Mouse (Mus musculus): ENCODE results near the gene Commd8. TPM values are rescaled to one million over a fixed set of nuclear protein-coding genes. Genes with fewer than 3 reads are reported as not detected.
A peak's percentile ranks its signal among the peaks of the same experiment; 100 is the strongest.

Gene Commd8
- polyA plus RNA-seq, 1 experiment from 2014 or later: 131 TPM

- Histone ChIP-seq H3K27me3 (no peaks in the 10 kb centered on the region), H3K4me3 (replicated peaks) (no peak overlapping the region), H3K27ac (replicated peaks) (no peak overlapping the region), H3K4me1 (no peaks in the 10 kb centered on the region), H3K9me3 (replicated peaks) (no peaks in the 10 kb centered on the region), H3K4me2 (replicated peaks) (no peak overlapping the region), H3K36me3 (no peaks in the 10 kb centered on the region), H3K9ac (no peak overlapping the region)
- 100% methylated on average over 1 of the region's 1 CpGs for WGBS
- ATAC-seq (ENCODE audit: insufficient number of reproducible peaks, low FRiP score, low TSS enrichment, low read depth): no peak
These were observed 27.5 kb upstream of the Commd8 start for GRCm38 (mm10) chr5:72195442-72195841.

GRCm38 (mm10) chr5:72191932-72192331, 23.9 kb upstream of the Commd8 start:
- H3K4me3 ChIP-seq (replicated peaks): no peak overlapping the region
- H3K27ac ChIP-seq (replicated peaks): no peak overlapping the region
- 72% methylated on average over 5 of the region's 5 CpGs for WGBS
- H3K9me3 ChIP-seq (replicated peaks): no peaks in the 10 kb centered on the region
- ATAC-seq (ENCODE audit: insufficient number of reproducible peaks, low FRiP score, low TSS enrichment, low read depth): no peak
- no peaks in the 10 kb centered on the region for H3K4me1 ChIP-seq
- H3K36me3 ChIP-seq: no peaks in the 10 kb centered on the region
- no peak overlapping the region for H3K4me2 ChIP-seq (replicated peaks)
- H3K27me3 ChIP-seq: no peaks in the 10 kb centered on the region
- no peak overlapping the region for H3K9ac ChIP-seq

GRCm38 (mm10) chr5:72191154-72191553, 23.2 kb upstream of the Commd8 start:
- Histone ChIP-seq H3K4me1 (no peaks in the 10 kb centered on the region), H3K9me3 (replicated peaks) (no peaks in the 10 kb centered on the region), H3K36me3 (no peaks in the 10 kb centered on the region), H3K9ac (no peak overlapping the region), H3K4me3 (replicated peaks) (no peak overlapping the region), H3K4me2 (replicated peaks) (no peak overlapping the region), H3K27ac (replicated peaks) (no peak overlapping the region), H3K27me3 (no peaks in the 10 kb centered on the region)
- ATAC-seq (ENCODE audit: insufficient number of reproducible peaks, low FRiP score, low TSS enrichment, low read depth): no peak
- WGBS: 76% methylated on average over 7 of the region's 7 CpGs

GRCm38 (mm10) chr5:72184437-72185100, 16.6 kb upstream of the Commd8 start:
- H3K4me2 ChIP-seq (replicated peaks): no peak overlapping the region
- H3K9ac ChIP-seq: no peak overlapping the region
- H3K36me3 ChIP-seq: no peaks in the 10 kb centered on the region
- H3K4me1 ChIP-seq: no peaks in the 10 kb centered on the region
- 81% methylated on average over 13 of the region's 13 CpGs for WGBS
- no peaks in the 10 kb centered on the region for H3K27me3 ChIP-seq
- H3K9me3 ChIP-seq (replicated peaks): no peaks in the 10 kb centered on the region
- no peak overlapping the region for H3K27ac ChIP-seq (replicated peaks)
- no peak overlapping the region for H3K4me3 ChIP-seq (replicated peaks)
- ATAC-seq (ENCODE audit: insufficient number of reproducible peaks, low FRiP score, low TSS enrichment, low read depth): no peak

GRCm38 (mm10) chr5:72183929-72184328, 15.9 kb upstream of the Commd8 start:
- H3K9ac ChIP-seq: no peak overlapping the region
- H3K36me3 ChIP-seq: no peaks in the 10 kb centered on the region
- WGBS: 76% methylated on average over 6 of the region's 6 CpGs
- no peaks in the 10 kb centered on the region for H3K9me3 ChIP-seq (replicated peaks)
- no peak for ATAC-seq (ENCODE audit: insufficient number of reproducible peaks, low FRiP score, low TSS enrichment, low read depth)
- no peaks in the 10 kb centered on the region for H3K4me1 ChIP-seq
- H3K27ac ChIP-seq (replicated peaks): no peak overlapping the region
- H3K27me3 ChIP-seq: no peaks in the 10 kb centered on the region
- no peak overlapping the region for H3K4me3 ChIP-seq (replicated peaks)
- no peak overlapping the region for H3K4me2 ChIP-seq (replicated peaks)

GRCm38 (mm10) chr5:72182804-72183203, 14.8 kb upstream of the Commd8 start:
- Histone ChIP-seq H3K4me2 (replicated peaks) (no peak overlapping the region), H3K27me3 (no peaks in the 10 kb centered on the region), H3K4me3 (replicated peaks) (no peak overlapping the region), H3K9me3 (replicated peaks) (no peaks in the 10 kb centered on the region), H3K27ac (replicated peaks) (no peak overlapping the region), H3K36me3 (no peaks in the 10 kb centered on the region), H3K9ac (no peak overlapping the region), H3K4me1 (no peaks in the 10 kb centered on the region)
- WGBS: 74% methylated on average over 4 of the region's 4 CpGs
- ATAC-seq (ENCODE audit: insufficient number of reproducible peaks, low FRiP score, low TSS enrichment, low read depth): no peak

GRCm38 (mm10) chr5:72181194-72181593, 13.2 kb upstream of the Commd8 start:
- Histone ChIP-seq H3K4me1 (no peaks in the 10 kb centered on the region), H3K27me3 (no peaks in the 10 kb centered on the region), H3K4me2 (replicated peaks) (no peak overlapping the region), H3K4me3 (replicated peaks) (no peak overlapping the region), H3K9me3 (replicated peaks) (no peaks in the 10 kb centered on the region), H3K27ac (replicated peaks) (no peak overlapping the region), H3K36me3 (no peaks in the 10 kb centered on the region), H3K9ac (no peak overlapping the region)
- WGBS: 74% methylated on average over 1 of the region's 1 CpGs
- no peak for ATAC-seq (ENCODE audit: insufficient number of reproducible peaks, low FRiP score, low TSS enrichment, low read depth)

GRCm38 (mm10) chr5:72175530-72175929, 7.5 kb upstream of the Commd8 start:
- H3K27ac ChIP-seq (replicated peaks): no peak overlapping the region
- H3K4me2 ChIP-seq (replicated peaks): peak overlapping the region; percentile 13; the same call in 1 of the 2 replicates
- H3K9ac ChIP-seq: no peak overlapping the region
- 17% methylated on average over 7 of the region's 7 CpGs for WGBS
- H3K4me3 ChIP-seq (replicated peaks): no peak overlapping the region
- no peaks in the 10 kb centered on the region for H3K4me1 ChIP-seq
- no peak for ATAC-seq (ENCODE audit: insufficient number of reproducible peaks, low FRiP score, low TSS enrichment, low read depth)
- no peaks in the 10 kb centered on the region for H3K36me3 ChIP-seq
- no peaks in the 10 kb centered on the region for H3K27me3 ChIP-seq
- no peaks in the 10 kb centered on the region for H3K9me3 ChIP-seq (replicated peaks)

GRCm38 (mm10) chr5:72175050-72175449, 7.1 kb upstream of the Commd8 start:
- no peaks in the 10 kb centered on the region for H3K36me3 ChIP-seq
- no peak for ATAC-seq (ENCODE audit: insufficient number of reproducible peaks, low FRiP score, low TSS enrichment, low read depth)
- no peaks in the 10 kb centered on the region for H3K4me1 ChIP-seq
- H3K9ac ChIP-seq: no peak overlapping the region
- no peak overlapping the region for H3K27ac ChIP-seq (replicated peaks)
- H3K27me3 ChIP-seq: no peaks in the 10 kb centered on the region
- 74% methylated on average over 4 of the region's 4 CpGs for WGBS
- no peak overlapping the region for H3K4me2 ChIP-seq (replicated peaks)
- no peaks in the 10 kb centered on the region for H3K9me3 ChIP-seq (replicated peaks)
- no peak overlapping the region for H3K4me3 ChIP-seq (replicated peaks)

- Histone ChIP-seq H3K36me3 (no peaks in the 10 kb centered on the region), H3K9ac (no peak overlapping the region), H3K4me2 (replicated peaks) (no peak overlapping the region), H3K4me1 (no peaks in the 10 kb centered on the region), H3K27me3 (no peaks in the 10 kb centered on the region), H3K9me3 (replicated peaks) (no peaks in the 10 kb centered on the region), H3K4me3 (replicated peaks) (no peak overlapping the region), H3K27ac (replicated peaks) (no peak overlapping the region)
- WGBS: 63% methylated on average over 1 of the region's 1 CpGs
- ATAC-seq (ENCODE audit: insufficient number of reproducible peaks, low FRiP score, low TSS enrichment, low read depth): no peak
These were observed 5.5 kb upstream of the Commd8 start for GRCm38 (mm10) chr5:72173521-72173920.

GRCm38 (mm10) chr5:72172675-72173074, 4.7 kb upstream of the Commd8 start:
- no peak for ATAC-seq (ENCODE audit: insufficient number of reproducible peaks, low FRiP score, low TSS enrichment, low read depth)
- Histone ChIP-seq H3K4me1 (no peaks in the 10 kb centered on the region), H3K27ac (replicated peaks) (no peak overlapping the region), H3K9ac (no peak overlapping the region), H3K4me2 (replicated peaks) (no peak overlapping the region), H3K36me3 (no peaks in the 10 kb centered on the region), H3K27me3 (no peaks in the 10 kb centered on the region), H3K9me3 (replicated peaks) (no peaks in the 10 kb centered on the region), H3K4me3 (replicated peaks) (no peak overlapping the region)
- WGBS: 34% methylated on average over 3 of the region's 3 CpGs

GRCm38 (mm10) chr5:72170067-72170466, 2.1 kb upstream of the Commd8 start:
- H3K4me1 ChIP-seq: peaks cover 12% of the 10 kb centered on the region
- no peak overlapping the region for H3K4me3 ChIP-seq (replicated peaks)
- H3K9me3 ChIP-seq (replicated peaks): no peaks in the 10 kb centered on the region
- H3K27ac ChIP-seq (replicated peaks): no peak overlapping the region
- no peak overlapping the region for H3K4me2 ChIP-seq (replicated peaks)
- ATAC-seq (ENCODE audit: insufficient number of reproducible peaks, low FRiP score, low TSS enrichment, low read depth): no peak
- 0 out of 2 replicates have a peak, but pooled peaks cover 3% of the 10 kb centered on the region for H3K36me3 ChIP-seq
- no peaks in the 10 kb centered on the region for H3K27me3 ChIP-seq
- no peak overlapping the region for H3K9ac ChIP-seq
- WGBS: 63% methylated on average over 6 of the region's 6 CpGs
